In genomic region chr9:85675131-85675905, GRCm38 (mm10) we compare ENCODE assay signal across 23 mouse cellular contexts.
DNase-seq lines count a peak whose midpoint lies in the region; ATAC-seq and TF ChIP-seq lines count a peak whose summit lies in the region.
"Had no signal": no experiment of that assay in that cellular context is flagged by ENCODE, and none has a peak within 500 bp of the region (broad histone marks: within the 10 kb centered on the region; RNA-seq: fewer than 3 reads in every experiment).

No protein-coding gene starts in this region.

- no peaks in the 10 kb centered on the region for H3K27me3 ChIP-seq in lung, postnatal 0 days (replicated peaks; ENCODE audit: insufficient read depth, low read length)
- H3K27me3 ChIP-seq in myocyte (ENCODE audit: control insufficient read depth, insufficient read depth, insufficient read length) = no peaks in the 10 kb centered on the region
- H3K27me3 ChIP-seq: embryonic facial prominence, embryonic 12.5 days; heart, embryonic 15.5 days; hindbrain, embryonic 13.5 days had no signal

- no peak overlapping the region for H3K27ac ChIP-seq in lung, postnatal 0 days (ENCODE audit: low read length)
- H3K27ac ChIP-seq: embryonic facial prominence, embryonic 12.5 days; forebrain, embryonic 10.5 days; heart, adult 2 months; heart, embryonic 15.5 days; hindbrain, embryonic 13.5 days; hindbrain, postnatal 0 days had no signal

- TF ChIP-seq CTCF in lung, postnatal 0 days (IDR thresholded peaks at IDR 0.05) = no peak

- DNase-seq in frontal cortex, postnatal 10 days (ENCODE audit: low spot score in 2 of 2) = no peak
- peak; percentile 27 for DNase-seq in lung, postnatal 0 days (ENCODE audit: low spot score)
- DNase-seq in lung, adult 18-20 months = no peak
- DNase-seq in NIH3T3 (ENCODE audit: low read depth) = peak; percentile 20
- no peak for DNase-seq in ovary, postnatal 10 days (ENCODE audit: low spot score)
- DNase-seq: adrenal gland, postnatal 10 days; cerebellum, adult 2 months; cerebellum, postnatal 14 days; embryo, embryonic 11 days; gastrocnemius, postnatal 10 days; heart, adult 2 months; heart, postnatal 14 days had no signal

- peak; percentile 81 for ATAC-seq in frontal cortex, adult (ENCODE audit: low TSS enrichment)
- no peak for ATAC-seq in lung, postnatal 0 days
- no peak for ATAC-seq in cerebellum, adult (ENCODE audit: insufficient number of reproducible peaks, low FRiP score, low TSS enrichment)
- ATAC-seq: forebrain, embryonic 14.5 days had no signal

- H3K9ac ChIP-seq in lung, postnatal 0 days (replicated peaks; ENCODE audit: low read depth) = no peak overlapping the region
- H3K9ac ChIP-seq: embryonic facial prominence, embryonic 12.5 days; heart, embryonic 15.5 days; hindbrain, embryonic 13.5 days had no signal

- H3K36me3 ChIP-seq in lung, postnatal 0 days (ENCODE audit: insufficient read depth, low read length) = no peaks in the 10 kb centered on the region
- H3K36me3 ChIP-seq in myocyte (ENCODE audit: control insufficient read depth, insufficient read depth) = no peaks in the 10 kb centered on the region
- H3K36me3 ChIP-seq: embryonic facial prominence, embryonic 12.5 days; forebrain, embryonic 10.5 days; heart, embryonic 15.5 days; hindbrain, embryonic 13.5 days had no signal

- TF ChIP-seq EP300 in lung, postnatal 0 days (IDR thresholded peaks at IDR 0.05) = no peak

- no peak overlapping the region for H3K4me3 ChIP-seq in lung, postnatal 0 days (ENCODE audit: low read depth, low read length)
- no peak overlapping the region for H3K4me3 ChIP-seq in myocyte
- H3K4me3 ChIP-seq: embryonic facial prominence, embryonic 12.5 days; erythroblast, embryonic 14.5 days; forebrain, embryonic 10.5 days; heart, adult 2 months; heart, embryonic 15.5 days; hindbrain, embryonic 13.5 days had no signal

- WGBS in lung, postnatal 0 days = 65% methylated on average over 10 of the region's 10 CpGs

- H3K4me1 ChIP-seq in lung, postnatal 0 days (ENCODE audit: insufficient read depth, low read depth, low read length) = no peaks in the 10 kb centered on the region

- no peak for TF ChIP-seq POLR2A in myocyte (IDR thresholded peaks at IDR 0.05; ENCODE audit: insufficient read length, low read depth)

- H3ac ChIP-seq in myocyte (ENCODE audit: control insufficient read depth, insufficient read length) = no peak overlapping the region

- H3K9me3 ChIP-seq in lung, postnatal 0 days (ENCODE audit: low read length) = no peaks in the 10 kb centered on the region
- H3K9me3 ChIP-seq: embryonic facial prominence, embryonic 12.5 days; forebrain, embryonic 10.5 days; heart, embryonic 15.5 days; hindbrain, embryonic 13.5 days had no signal

- H3K4me2 ChIP-seq in lung, postnatal 0 days (replicated peaks; ENCODE audit: low read depth, low read length) = no peak overlapping the region
- H3K4me2 ChIP-seq in myocyte (ENCODE audit: low read depth) = no peak overlapping the region
- H3K4me2 ChIP-seq: embryonic facial prominence, embryonic 12.5 days; heart, embryonic 11.5 days; heart, embryonic 15.5 days; hindbrain, embryonic 13.5 days had no signal

- H3K79me2 ChIP-seq in myocyte (ENCODE audit: control insufficient read depth, insufficient read depth) = no peaks in the 10 kb centered on the region

TF ChIP-seq in myocyte, 11 proteins besides CTCF, POLR2A, EP300 and RAD21:
- TF ChIP-seq USF1 (IDR thresholded peaks at IDR 0.05; ENCODE audit: low read depth) (peak; percentile 42), SRF (IDR thresholded peaks at IDR 0.05; ENCODE audit: control insufficient read depth, insufficient read length, low read depth) (no peak)
TF ChIP-seq in myocyte: peak in this region for 1.

Comparison
In these comparisons a context has a peak if more than half of its experiments do, and no peak if none do; other contexts are left out.
1. DNase-seq: peak in lung, postnatal 0 days (single experiment) and NIH3T3 (single experiment); none in frontal cortex, postnatal 10 days (0 of 2), lung, adult 18-20 months (0 of 2) and ovary, postnatal 10 days (single experiment).